In the genomic region with DNA sequence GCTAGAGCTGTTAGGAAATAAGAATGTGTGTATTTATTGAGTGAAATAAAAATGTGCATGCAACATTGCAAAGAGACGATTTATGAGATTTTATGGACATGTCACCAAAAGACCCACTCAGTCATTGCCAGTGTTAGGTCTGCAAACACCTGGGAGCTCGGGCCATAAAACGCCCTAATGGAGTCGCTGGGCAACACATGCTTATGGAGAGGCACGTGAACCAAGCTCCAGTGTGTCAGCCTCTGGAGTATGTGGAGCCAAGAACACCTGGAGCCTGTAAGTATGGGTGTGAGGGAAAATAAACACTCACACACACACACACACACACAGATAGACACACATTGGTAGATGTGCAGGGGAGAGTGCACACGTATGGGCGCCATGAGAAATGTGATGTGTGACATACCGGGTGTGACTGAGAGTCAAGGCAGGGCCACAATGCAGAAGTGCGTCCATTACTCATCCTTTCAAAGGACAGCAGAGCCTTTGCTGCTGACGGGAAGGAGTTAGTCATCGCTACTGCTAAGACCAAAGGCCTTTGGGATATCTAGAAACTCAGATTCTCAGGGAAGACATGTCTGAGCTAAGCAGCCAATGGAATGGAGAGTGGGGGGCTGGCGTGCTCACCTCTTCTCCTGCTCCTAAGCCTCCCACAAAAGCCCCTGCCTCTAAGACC, we compare ENCODE assay signal across 28 mouse cellular contexts.
A peak's percentile ranks its signal among the peaks of the same experiment; 100 is the strongest.
DNase-seq lines count a peak whose midpoint lies in the region; ATAC-seq lines count a peak whose summit lies in the region.
"Had no signal": no experiment of that assay in that cellular context is flagged by ENCODE, and none has a peak within 500 bp of the region (broad histone marks: within the 10 kb centered on the region; RNA-seq: fewer than 3 reads in every experiment).

No protein-coding gene starts in this region.

- H3K4me3 ChIP-seq in heart, embryonic 10.5 days: no peak overlapping the region
- no peak overlapping the region for H3K4me3 ChIP-seq in heart, embryonic 12.5 days
- H3K4me3 ChIP-seq: embryonic facial prominence, embryonic 13.5 days; erythroblast, embryonic 14.5 days; forebrain, embryonic 15.5 days; hindbrain, embryonic 13.5 days; left cerebral cortex, adult 2 months; liver, embryonic 13.5 days; lung, embryonic 15.5 days; midbrain, embryonic 15.5 days had no signal

- H3K27ac ChIP-seq in heart, embryonic 10.5 days: no peak overlapping the region
- H3K27ac ChIP-seq in heart, embryonic 12.5 days (ENCODE audit: poor library complexity, severe bottlenecking): no peak overlapping the region
- H3K27ac ChIP-seq: embryonic facial prominence, embryonic 13.5 days; forebrain, embryonic 15.5 days; hindbrain, embryonic 13.5 days; left cerebral cortex, adult 2 months; liver, embryonic 13.5 days; lung, embryonic 15.5 days; midbrain, embryonic 15.5 days had no signal

- H3K9ac ChIP-seq in heart, embryonic 12.5 days: no peak overlapping the region
- H3K9ac ChIP-seq: embryonic facial prominence, embryonic 13.5 days; forebrain, embryonic 15.5 days; hindbrain, embryonic 13.5 days; liver, embryonic 13.5 days; lung, embryonic 15.5 days; midbrain, embryonic 15.5 days had no signal

- H3K4me2 ChIP-seq in heart, embryonic 12.5 days: no peak overlapping the region
- H3K4me2 ChIP-seq: embryonic facial prominence, embryonic 13.5 days; forebrain, embryonic 15.5 days; hindbrain, embryonic 13.5 days; liver, embryonic 13.5 days; lung, embryonic 15.5 days; midbrain, embryonic 15.5 days had no signal

- DNase-seq in heart, embryonic 10.5 days (ENCODE audit: low spot score): peak; percentile 70
- peak; percentile 19 for DNase-seq in 3134 (ENCODE audit: extremely low read depth, insufficient read length, low spot score)
- no peak for DNase-seq in layer of hippocampus, adult 9-10 months (ENCODE audit: low spot score)
- no peak for DNase-seq in retina, embryonic 14.5 days (ENCODE audit: low spot score)
- DNase-seq: B cell, adult 2 months; cerebellum, adult 2 months; cerebellum, postnatal 25 days; embryo, embryonic 11 days; gastrocnemius, postnatal 10 days; heart, postnatal 36 days; kidney, adult 11 months; kidney, postnatal 4 days; left cerebral cortex, postnatal 4 days; liver, embryonic 13.5 days; thymus, postnatal 25 days had no signal

- H3K4me1 ChIP-seq in heart, embryonic 10.5 days: 0 out of 2 replicates have a peak, but pooled peaks cover 4% of the 10 kb centered on the region
- no peaks in the 10 kb centered on the region for H3K4me1 ChIP-seq in heart, embryonic 12.5 days (replicated peaks)
- H3K4me1 ChIP-seq: embryonic facial prominence, embryonic 13.5 days; forebrain, embryonic 15.5 days; hindbrain, embryonic 13.5 days; liver, embryonic 13.5 days; lung, embryonic 15.5 days; midbrain, embryonic 15.5 days had no signal

- no peaks in the 10 kb centered on the region for H3K36me3 ChIP-seq in heart, embryonic 10.5 days
- H3K36me3 ChIP-seq in heart, embryonic 12.5 days: no peaks in the 10 kb centered on the region
- H3K36me3 ChIP-seq: embryonic facial prominence, embryonic 13.5 days; forebrain, embryonic 15.5 days; G1E; hindbrain, embryonic 13.5 days; liver, embryonic 13.5 days; lung, embryonic 15.5 days; midbrain, embryonic 15.5 days had no signal

- WGBS in heart, embryonic 10.5 days: 82% methylated on average over 12 of the region's 12 CpGs
- WGBS in heart, embryonic 12.5 days: 88% methylated on average over 12 of the region's 12 CpGs

- no peaks in the 10 kb centered on the region for H3K9me3 ChIP-seq in heart, embryonic 10.5 days
- no peaks in the 10 kb centered on the region for H3K9me3 ChIP-seq in heart, embryonic 12.5 days (replicated peaks)
- H3K9me3 ChIP-seq: embryonic facial prominence, embryonic 13.5 days; forebrain, embryonic 15.5 days; hindbrain, embryonic 13.5 days; liver, embryonic 13.5 days; lung, embryonic 15.5 days; midbrain, embryonic 15.5 days had no signal

- H3K27me3 ChIP-seq in heart, embryonic 10.5 days (ENCODE audit: insufficient read depth, poor library complexity, severe bottlenecking): peaks cover 5% of the 10 kb centered on the region; the same call in 1 of the 2 replicates
- no peaks in the 10 kb centered on the region for H3K27me3 ChIP-seq in heart, embryonic 12.5 days (replicated peaks)
- H3K27me3 ChIP-seq: CH12.LX; embryonic facial prominence, embryonic 13.5 days; forebrain, embryonic 15.5 days; liver, embryonic 13.5 days; lung, embryonic 15.5 days; midbrain, embryonic 15.5 days; Patski had no signal

- ATAC-seq in heart, embryonic 12.5 days (ENCODE audit: insufficient number of reproducible peaks, low FRiP score): no peak
- ATAC-seq in granulocyte monocyte progenitor cell, adult 5-6 weeks (replicated peaks; ENCODE audit: poor library complexity, severe bottlenecking): peak; percentile 23
- ATAC-seq in megakaryocyte progenitor cell, adult 5-6 weeks (replicated peaks; ENCODE audit: poor library complexity): peak; percentile 18
- ATAC-seq: forebrain, embryonic 15.5 days; midbrain, embryonic 15.5 days; Patski had no signal

Comparison
In these comparisons a context has a peak if more than half of its experiments do, and no peak if none do; other contexts are left out.
1. DNase-seq: peak in heart, embryonic 10.5 days (single experiment) and 3134 (single experiment); none in layer of hippocampus, adult 9-10 months (single experiment) and retina, embryonic 14.5 days (single experiment).